Mouse (Mus musculus) midbrain, embryonic 10.5 days (tissue): Measurements from ENCODE around the gene Was. TPM values are rescaled to one million over a fixed set of nuclear protein-coding genes. Genes with fewer than 3 reads are reported as not detected.
"Not testable (repeated sequence)": the region's sequence is repeated elsewhere in the genome, so short reads cannot be mapped to it uniquely, and the experiment has no call there.

Experiments
- DNase-seq: peaks from one replicate; pipeline ENCODE4 v3.0.0-alpha.2; 2017; ENCODE audit warnings: low spot score
- H3K27ac ChIP-seq: fragments of 300-500 bp; sonication (generic); replicated peaks from 2 replicates; pipeline ENCODE4 v1.5.1; 2016; ENCODE audit warnings: mild to moderate bottlenecking
- H3K27me3 ChIP-seq: fragments of 300-500 bp; sonication (generic); 2 replicates; pipeline ENCODE4 v1.6.1; 2016; ENCODE audit warnings: low read depth, mild to moderate bottlenecking; ENCODE audit not compliant: poor library complexity, severe bottlenecking
- H3K36me3 ChIP-seq: fragments of 300-500 bp; sonication (generic); 2 replicates; pipeline ENCODE4 v1.6.1; 2016; ENCODE audit warnings: mild to moderate bottlenecking, moderate library complexity
- H3K4me1 ChIP-seq: fragments of 300-500 bp; sonication (generic); 2 replicates; pipeline ENCODE4 v1.6.1; 2016
- H3K4me3 ChIP-seq: fragments of 300-500 bp; sonication (generic); 2 replicates; pipeline ENCODE4 v1.5.1; 2016; ENCODE audit warnings: mild to moderate bottlenecking, moderate library complexity
- H3K9me3 ChIP-seq: fragments of 300-500 bp; sonication (generic); replicated peaks from 2 replicates; pipeline ENCODE4 v1.6.1; 2016; ENCODE audit warnings: mild to moderate bottlenecking
- WGBS: fragments of 180-500 bp; shearing (Covaris S2); methylation state at CpG from one replicate; pipeline ENCODE4 v1.1.7; 2016; 5-methylcytosine and 5-hydroxymethylcytosine counted together
- polyA plus RNA-seq: library from polyadenylated mRNA; unstranded; fragments of >200 nt; fragmentation: Nextera tagmentation; extraction: Ambion mirVana; gene quantifications from 2 replicates; pipeline ENCODE4 v1.2.1, GENCODE M21; 2016

Gene Was
- polyA plus RNA-seq, 1 experiment from 2014 or later, result 0.31 TPM

DNA sequence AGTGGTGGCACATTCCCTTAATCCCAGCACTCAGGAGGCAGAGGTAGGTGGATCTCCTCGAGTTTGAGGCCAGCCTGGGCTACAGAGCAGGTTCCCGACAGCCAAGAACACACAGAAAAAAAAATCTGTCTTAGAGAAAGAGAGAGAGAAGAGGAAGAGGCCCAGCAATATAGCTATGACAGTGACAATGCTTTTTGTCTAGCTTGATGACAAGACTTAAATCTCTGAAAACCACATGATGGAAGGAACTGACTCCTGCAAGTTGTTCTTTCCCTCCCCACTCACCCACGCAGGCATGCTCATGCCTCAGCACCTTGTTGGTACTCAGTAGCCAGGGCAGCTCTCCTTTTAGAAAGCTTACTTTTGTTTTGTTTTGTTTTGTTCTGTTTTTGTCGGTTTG lies 9.1 kb upstream of the Was start:
- peaks cover 15% of the 10 kb centered on the region for H3K4me1 ChIP-seq
- H3K27me3 ChIP-seq, result no peaks in the 10 kb centered on the region
- H3K36me3 ChIP-seq, result no peaks in the 10 kb centered on the region
- H3K9me3 ChIP-seq, result peaks cover 5% of the 10 kb centered on the region; the same call in 1 of the 2 replicates
- H3K4me3 ChIP-seq, result no peak overlapping the region
- WGBS, result 70% methylated on average over 4 of the region's 4 CpGs
- H3K27ac ChIP-seq, result no peak overlapping the region
- DNase-seq, result no peak

DNA sequence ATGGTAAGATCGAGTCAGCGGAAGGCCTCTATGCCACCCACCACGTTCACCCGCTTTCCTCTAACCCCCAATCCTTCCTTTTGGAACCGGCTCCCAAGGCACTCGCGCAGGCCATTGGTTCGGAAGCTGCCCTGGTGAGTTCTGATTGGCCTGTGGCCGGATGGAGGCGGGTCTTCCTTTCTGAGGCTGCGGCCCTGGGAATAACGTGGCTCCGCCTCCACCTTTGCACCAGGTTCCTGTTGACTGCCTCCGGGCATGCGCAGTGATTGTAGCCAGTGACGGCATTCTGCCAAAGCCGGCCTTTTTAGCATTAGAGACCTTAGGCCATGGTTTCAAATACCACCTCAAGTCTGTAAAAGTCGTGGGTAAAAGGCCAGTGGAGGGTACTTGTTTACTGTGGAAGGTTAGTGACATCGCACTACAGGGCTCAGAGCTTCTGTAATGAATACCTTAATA lies 6.5 kb upstream of the Was start:
- peak; percentile 92 for DNase-seq
- peaks cover 15% of the 10 kb centered on the region for H3K4me1 ChIP-seq
- H3K36me3 ChIP-seq, result no peaks in the 10 kb centered on the region
- WGBS, result 15% methylated on average over 19 of the region's 19 CpGs
- H3K9me3 ChIP-seq, result peaks cover 5% of the 10 kb centered on the region; the same call in 1 of the 2 replicates
- H3K4me3 ChIP-seq, result peak overlapping the region; percentile 42
- no peaks in the 10 kb centered on the region for H3K27me3 ChIP-seq
- peak overlapping the region; percentile 85 for H3K27ac ChIP-seq

GRCm38 (mm10) chrX:8096068-8096786 lies 5.9 kb upstream of the Was start:
- peak overlapping the region; percentile 85 for H3K27ac ChIP-seq
- not testable (repeated sequence) for H3K27me3 ChIP-seq, H3K36me3 ChIP-seq, H3K9me3 ChIP-seq, DNase-seq
- peaks cover 12% of the 10 kb centered on the region for H3K4me1 ChIP-seq
- peak overlapping the region; percentile 43 for H3K4me3 ChIP-seq
- 13% methylated on average over 28 of the region's 48 CpGs for WGBS

DNA sequence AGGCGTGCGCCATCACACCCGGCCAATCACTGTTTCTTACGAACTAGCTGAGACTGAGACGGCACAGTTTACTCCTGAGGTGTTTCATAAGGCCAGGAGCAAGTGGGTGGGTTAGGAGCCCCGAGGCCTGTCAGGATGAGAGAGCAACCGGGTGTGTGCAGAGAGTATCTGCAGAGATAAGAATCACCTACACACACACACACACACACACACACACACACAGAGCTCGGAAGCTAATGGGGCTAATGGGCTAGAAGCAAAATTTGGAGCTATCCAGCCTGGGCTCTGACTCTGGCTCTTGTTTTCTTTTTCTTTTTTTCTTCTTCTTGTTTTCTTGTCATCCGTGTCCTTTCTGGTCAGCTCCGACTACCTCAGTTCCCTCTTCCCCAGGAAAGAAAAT lies 5.2 kb upstream of the Was start:
- no peaks in the 10 kb centered on the region for H3K9me3 ChIP-seq
- H3K27ac ChIP-seq, result 0 out of 2 replicates have a peak overlapping the region, but pooled peaks have one; percentile 52
- DNase-seq, result no peak
- no peaks in the 10 kb centered on the region for H3K27me3 ChIP-seq
- 88% methylated on average over 10 of the region's 10 CpGs for WGBS
- no peaks in the 10 kb centered on the region for H3K36me3 ChIP-seq
- H3K4me3 ChIP-seq, result peak overlapping the region; percentile 43
- peaks cover 7% of the 10 kb centered on the region for H3K4me1 ChIP-seq

DNA sequence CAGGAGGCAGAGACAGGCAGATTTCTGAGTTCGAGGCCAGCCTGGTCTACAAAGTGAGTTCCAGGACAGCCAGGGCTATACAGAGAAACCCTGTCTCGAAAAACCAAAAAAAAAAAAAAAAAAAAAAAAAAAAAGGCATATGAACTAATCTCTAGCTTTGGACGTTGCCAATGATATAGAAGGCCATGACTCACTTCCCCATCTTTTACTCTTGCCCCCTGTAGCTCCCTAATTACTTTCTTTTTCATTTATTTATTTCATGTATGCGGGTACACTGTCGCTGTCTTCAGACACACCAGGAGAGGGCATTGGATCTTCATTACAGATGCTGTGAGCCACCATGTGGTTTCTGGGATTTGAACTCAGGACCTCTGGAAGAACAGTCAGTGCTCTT lies 653 bp upstream of the Was start:
- H3K4me1 ChIP-seq, H3K27ac ChIP-seq, H3K4me3 ChIP-seq, H3K9me3 ChIP-seq, H3K36me3 ChIP-seq, DNase-seq, H3K27me3 ChIP-seq: not testable (repeated sequence)
- WGBS, result 87% methylated on average over 4 of the region's 5 CpGs

- H3K4me1 ChIP-seq, result no peaks in the 10 kb centered on the region
- H3K27me3 ChIP-seq, result no peaks in the 10 kb centered on the region
- WGBS, result 90% methylated on average over 3 of the region's 3 CpGs
- H3K27ac ChIP-seq, result no peak overlapping the region
- H3K36me3 ChIP-seq, result no peaks in the 10 kb centered on the region
- no peak for DNase-seq
- peaks cover 7% of the 10 kb centered on the region; the same call in 1 of the 2 replicates for H3K9me3 ChIP-seq
- H3K4me3 ChIP-seq, result no peak overlapping the region
These were observed 552 bp downstream of the Was start for GRCm38 (mm10) chrX:8089746-8090145.

GRCm38 (mm10) chrX:8085611-8086010 lies 4.7 kb downstream of the Was start:
- Histone ChIP-seq H3K4me3 (no peak overlapping the region), H3K27me3 (no peaks in the 10 kb centered on the region), H3K27ac (no peak overlapping the region), H3K4me1 (no peaks in the 10 kb centered on the region), H3K9me3 (peaks cover 7% of the 10 kb centered on the region; the same call in 1 of the 2 replicates), H3K36me3 (no peaks in the 10 kb centered on the region)
- no peak for DNase-seq
- 82% methylated on average over 8 of the region's 8 CpGs for WGBS

GRCm38 (mm10) chrX:8084771-8085259 lies 5.5 kb downstream of the Was start:
- Histone ChIP-seq H3K27me3 (no peaks in the 10 kb centered on the region), H3K9me3 (peaks cover 7% of the 10 kb centered on the region; the same call in 1 of the 2 replicates), H3K4me3 (no peak overlapping the region), H3K4me1 (no peaks in the 10 kb centered on the region), H3K36me3 (no peaks in the 10 kb centered on the region), H3K27ac (no peak overlapping the region)
- no peak for DNase-seq
- WGBS, result 83% methylated on average over 6 of the region's 6 CpGs

- Histone ChIP-seq H3K27ac (peak overlapping the region; percentile 91), H3K27me3 (no peaks in the 10 kb centered on the region), H3K36me3 (peaks cover 25% of the 10 kb centered on the region), H3K4me3 (peak overlapping the region; percentile 65), H3K4me1 (peaks cover 7% of the 10 kb centered on the region), H3K9me3 (peaks cover 10% of the 10 kb centered on the region)
- DNase-seq, result no peak
- WGBS, result 29% methylated on average over 3 of the region's 3 CpGs
These were observed 15.2 kb downstream of the Was start for GRCm38 (mm10) chrX:8075104-8075503.

GRCm38 (mm10) chrX:8074430-8075014 lies 15.8 kb downstream of the Was start, which contains the start of gene Suv39h1:
TSS of gene Suv39h1 (minus strand) at chrX:8074760.
- 18% methylated on average over 46 of the region's 46 CpGs for WGBS

DNA sequence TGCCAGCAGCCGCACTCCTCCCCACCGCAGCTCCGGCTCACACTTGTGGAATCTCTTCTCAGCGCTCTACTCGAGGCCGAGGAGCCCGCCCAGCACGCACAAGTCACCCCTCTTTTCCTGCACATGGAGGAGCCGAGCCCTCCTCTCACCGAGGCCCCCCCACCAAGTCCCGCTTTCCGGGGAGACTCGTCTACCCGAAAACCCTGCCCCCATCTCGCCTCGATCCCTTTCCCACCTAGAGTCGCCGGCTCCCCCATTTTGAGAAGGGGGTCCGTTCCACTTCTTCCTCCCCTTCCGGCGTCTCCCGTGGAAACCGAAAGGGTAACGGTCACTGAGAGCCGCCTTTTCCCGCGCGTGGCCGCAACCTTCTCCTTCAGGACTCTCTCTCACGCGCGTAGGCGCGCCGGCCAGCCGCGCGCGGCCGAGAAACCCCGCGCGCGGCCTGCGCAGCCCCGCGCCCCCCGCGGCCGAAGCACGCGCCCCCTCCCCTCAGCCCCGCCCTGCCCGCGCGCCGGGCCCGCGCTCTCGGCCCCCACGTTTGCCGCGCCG lies 16.3 kb downstream of the Was start:
- WGBS, result 20% methylated on average over 64 of the region's 64 CpGs
- Histone ChIP-seq H3K27me3 (no peaks in the 10 kb centered on the region), H3K27ac (peak overlapping the region; percentile 91), H3K4me3 (peak overlapping the region; percentile 65), H3K36me3 (peaks cover 37% of the 10 kb centered on the region), H3K9me3 (peaks cover 10% of the 10 kb centered on the region), H3K4me1 (peaks cover 7% of the 10 kb centered on the region)
- peak; percentile 45 for DNase-seq

More at GRCm38 (mm10) chrX:8074430-8075014, 15.8 kb downstream of the Was start, which contains the start of gene Suv39h1:
- peaks cover 10% of the 10 kb centered on the region for H3K9me3 ChIP-seq
- H3K4me1 ChIP-seq, result peaks cover 7% of the 10 kb centered on the region
- no peaks in the 10 kb centered on the region for H3K27me3 ChIP-seq
- peak within 1 kb of the TSS; percentile 65 for H3K4me3 ChIP-seq
- peak within 1 kb of the TSS; percentile 91 for H3K27ac ChIP-seq
- peak; percentile 90 for DNase-seq
- peaks cover 31% of the 10 kb centered on the region for H3K36me3 ChIP-seq

- no peak overlapping the region for H3K4me3 ChIP-seq
- H3K4me1 ChIP-seq, result peaks cover 5% of the 10 kb centered on the region
- DNase-seq, result no peak
- H3K27me3 ChIP-seq, result no peaks in the 10 kb centered on the region
- H3K36me3 ChIP-seq, result peaks cover 85% of the 10 kb centered on the region
- H3K9me3 ChIP-seq, result peaks cover 4% of the 10 kb centered on the region; the same call in 1 of the 2 replicates
- WGBS, result 95% methylated on average over 1 of the region's 1 CpGs
- no peak overlapping the region for H3K27ac ChIP-seq
These were observed 21.1 kb downstream of the Was start for GRCm38 (mm10) chrX:8069166-8069565.
